Mouse (Mus musculus): ENCODE measurements at regions not wholly inside any gene's neighbourhood (a gene's known extent, or its start where the extent isn't known, plus 50 kb on each side); places are given as distances from the start of the nearest gene placed in this dataset.

DNA sequence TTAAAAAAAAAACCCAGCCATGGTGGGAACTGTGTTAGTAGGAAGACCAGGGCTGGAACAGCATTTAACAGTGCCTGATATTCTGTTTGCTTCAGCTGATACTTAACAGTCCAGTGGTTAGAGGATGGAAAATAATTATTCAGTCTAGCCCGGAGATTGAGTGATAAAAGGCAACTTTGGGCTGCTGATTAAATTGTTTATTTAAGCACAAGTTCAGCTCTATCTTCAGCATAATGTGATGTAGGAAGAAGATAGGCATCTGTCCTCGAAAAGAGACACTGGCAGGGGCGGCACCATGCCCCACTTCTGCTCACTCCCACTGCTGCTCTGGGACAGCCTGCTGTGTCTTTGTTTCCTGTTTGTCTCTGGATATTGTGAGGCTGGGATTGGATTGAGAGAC is 190.1 kb downstream of the Mid1ip1 start:
- DNase-seq (ENCODE audit: low spot score) = no peak

DNA sequence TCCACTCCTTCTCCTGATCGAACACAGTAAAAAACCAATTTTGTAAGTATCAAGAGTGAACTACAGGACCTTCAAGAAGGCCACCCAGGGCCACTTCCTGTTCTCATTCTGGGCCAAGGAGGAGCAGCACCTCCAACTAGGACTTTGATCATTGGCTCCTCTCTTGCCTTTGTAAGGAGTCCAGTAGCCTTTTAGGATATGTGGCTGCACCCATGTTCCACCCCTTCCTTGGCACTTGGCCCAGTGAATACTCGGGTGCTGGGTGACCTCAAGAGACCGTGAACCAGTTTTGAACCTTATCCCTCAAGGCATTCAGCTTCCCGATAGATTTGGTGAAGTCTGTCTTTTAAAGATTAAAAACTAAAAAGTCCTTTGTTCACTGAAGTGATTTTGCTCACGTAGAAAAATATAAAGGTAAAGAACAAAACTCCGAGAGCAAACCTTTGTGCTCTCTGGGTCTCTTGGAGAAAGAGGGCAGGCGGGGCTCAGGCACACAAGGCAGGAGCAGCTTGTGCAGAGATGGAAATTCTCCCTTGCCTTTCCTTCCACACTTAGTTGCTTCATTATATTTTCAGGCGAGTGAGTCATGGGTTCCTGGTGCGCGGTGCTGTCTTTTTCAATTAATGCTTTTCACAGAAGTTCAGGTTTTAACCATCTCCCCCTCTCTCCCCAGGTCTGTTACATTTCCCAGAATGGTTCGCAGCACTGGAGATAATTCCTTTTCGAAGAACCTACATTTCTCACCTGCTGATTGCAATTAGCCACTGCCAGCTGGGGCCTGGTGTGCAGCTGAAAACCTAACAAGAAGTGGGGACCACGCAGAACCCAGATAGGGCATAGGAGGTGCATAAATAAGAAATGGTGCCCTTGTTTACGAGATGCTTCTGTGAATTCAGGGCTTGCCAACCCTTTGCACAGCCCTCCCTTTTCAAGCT is 196.6 kb downstream of the Mid1ip1 start:
- no peak overlapping the region for H3K27ac ChIP-seq (ENCODE audit: low read depth, low read length)
- no peak for ATAC-seq (ENCODE audit: low FRiP score)
- H3K9me3 ChIP-seq (ENCODE audit: control insufficient read depth, low read length) = no peaks in the 10 kb centered on the region
- H3K9ac ChIP-seq (ENCODE audit: low read depth, low read length) = no peak overlapping the region
- H3K4me3 ChIP-seq (ENCODE audit: low read depth, low read length) = no peak overlapping the region
- H3K4me1 ChIP-seq (replicated peaks; ENCODE audit: control insufficient read depth, insufficient read depth, low read length) = no peaks in the 10 kb centered on the region
- no peaks in the 10 kb centered on the region for H3K36me3 ChIP-seq (ENCODE audit: control insufficient read depth, insufficient read depth, low read length)
- WGBS = 80% methylated on average over 14 of the region's 14 CpGs
- no peaks in the 10 kb centered on the region for H3K27me3 ChIP-seq (ENCODE audit: control insufficient read depth, insufficient read depth, low read length)
- no peak overlapping the region for H3K4me2 ChIP-seq (replicated peaks; ENCODE audit: low read depth, low read length)
- DNase-seq (ENCODE audit: low spot score) = no peak

More for the DNA sequence above, 190.1 kb downstream of the Mid1ip1 start:
- Histone ChIP-seq H3K36me3 (ENCODE audit: control insufficient read depth, insufficient read depth, low read length) (no peaks in the 10 kb centered on the region), H3K27me3 (ENCODE audit: control insufficient read depth, insufficient read depth, low read length) (no peaks in the 10 kb centered on the region), H3K9me3 (ENCODE audit: control insufficient read depth, low read length) (no peaks in the 10 kb centered on the region), H3K27ac (ENCODE audit: low read depth, low read length) (no peak overlapping the region), H3K9ac (ENCODE audit: low read depth, low read length) (no peak overlapping the region), H3K4me2 (replicated peaks; ENCODE audit: low read depth, low read length) (no peak overlapping the region), H3K4me1 (replicated peaks; ENCODE audit: control insufficient read depth, insufficient read depth, low read length) (no peaks in the 10 kb centered on the region), H3K4me3 (ENCODE audit: low read depth, low read length) (no peak overlapping the region)
- no peak for ATAC-seq (ENCODE audit: low FRiP score)
- WGBS = 55% methylated on average over 3 of the region's 3 CpGs

All from hindbrain, embryonic 11.5 days (tissue).